Mouse (Mus musculus) retina, postnatal 1 day (tissue): ENCODE measurements around the gene Exd2.

ENCODE experiments used
- DNase-seq: peaks from one replicate; pipeline ENCODE4 v3.0.0-alpha.2; 2012

Exd2 gene

GRCm38 (mm10) chr12:80500506-80500905, 37.6 kb downstream of the Exd2 start:
- DNase-seq: no peak

DNA sequence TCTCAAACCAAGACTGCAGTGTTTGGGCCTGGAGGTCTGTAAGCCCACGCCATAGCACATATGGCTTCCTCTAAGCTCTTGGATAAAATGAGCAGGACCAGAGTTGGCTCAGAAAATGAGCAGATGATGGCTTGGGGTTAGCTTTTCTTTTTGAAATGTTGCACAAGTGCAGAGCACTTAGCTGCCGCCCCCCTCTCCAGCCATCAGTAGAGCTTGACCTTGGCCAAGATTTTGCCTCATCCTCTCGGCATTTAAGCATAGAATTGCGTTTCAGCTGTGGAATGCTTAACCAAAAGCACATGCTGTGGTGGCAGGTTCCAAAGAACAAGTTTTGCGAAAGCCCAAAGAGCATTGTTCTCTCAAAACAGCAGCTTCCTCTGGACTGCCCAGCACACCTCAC, 41.8 kb downstream of the Exd2 start:
- no peak for DNase-seq

GRCm38 (mm10) chr12:80507041-80507745, 44.3 kb downstream of the Exd2 start:
- DNase-seq: peak; percentile 43

GRCm38 (mm10) chr12:80517977-80518376, 55.1 kb downstream of the Exd2 start, which contains the start of gene Galnt16:
Gene Galnt16 (plus strand): TSS chr12:80518277.
- DNase-seq: no peak

- no peak for DNase-seq
These were observed 55.5 kb downstream of the Exd2 start for GRCm38 (mm10) chr12:80518393-80518756.

DNA sequence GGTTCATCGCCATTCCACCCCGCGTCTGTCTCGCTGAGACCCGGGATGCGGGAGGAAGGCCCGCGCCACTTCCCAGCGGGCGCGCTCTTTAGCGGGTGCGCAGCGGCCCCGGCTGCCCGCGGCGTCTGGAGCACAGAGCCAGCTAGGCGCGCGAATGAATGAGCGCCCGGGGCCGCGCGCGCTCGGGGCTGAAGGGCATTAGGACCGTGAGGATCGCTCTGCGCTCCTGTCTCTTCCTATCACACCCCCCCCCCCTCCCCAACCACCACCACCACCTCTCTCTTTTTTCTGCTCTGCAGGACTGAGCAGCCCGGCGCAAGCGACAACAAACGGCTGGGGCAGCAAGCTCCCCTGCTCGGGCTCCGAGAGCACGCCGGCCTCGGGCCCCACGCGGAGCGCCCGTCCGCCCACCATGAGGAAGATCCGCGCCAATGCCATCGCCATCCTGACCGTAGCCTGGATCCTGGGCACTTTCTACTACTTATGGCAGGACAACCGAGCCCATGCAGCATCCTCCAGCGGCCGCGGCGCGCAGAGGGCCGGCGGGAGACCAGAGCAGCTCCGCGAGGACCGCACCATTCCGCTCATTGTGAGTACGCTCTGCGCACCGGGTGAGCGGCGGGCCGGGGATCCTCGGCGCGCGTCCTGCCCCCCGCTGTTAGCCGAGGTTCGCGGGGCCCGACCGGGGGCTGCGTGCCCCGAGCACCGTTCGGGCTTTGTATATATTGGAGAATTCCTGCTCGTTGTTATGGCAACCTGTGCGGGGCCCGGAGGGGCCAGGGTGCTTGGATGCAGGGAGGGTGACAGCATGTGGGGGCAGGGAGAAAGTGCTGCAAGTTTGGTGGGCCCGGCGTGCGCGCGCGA, 56.1 kb downstream of the Exd2 start:
- peak; percentile 80 for DNase-seq

DNA sequence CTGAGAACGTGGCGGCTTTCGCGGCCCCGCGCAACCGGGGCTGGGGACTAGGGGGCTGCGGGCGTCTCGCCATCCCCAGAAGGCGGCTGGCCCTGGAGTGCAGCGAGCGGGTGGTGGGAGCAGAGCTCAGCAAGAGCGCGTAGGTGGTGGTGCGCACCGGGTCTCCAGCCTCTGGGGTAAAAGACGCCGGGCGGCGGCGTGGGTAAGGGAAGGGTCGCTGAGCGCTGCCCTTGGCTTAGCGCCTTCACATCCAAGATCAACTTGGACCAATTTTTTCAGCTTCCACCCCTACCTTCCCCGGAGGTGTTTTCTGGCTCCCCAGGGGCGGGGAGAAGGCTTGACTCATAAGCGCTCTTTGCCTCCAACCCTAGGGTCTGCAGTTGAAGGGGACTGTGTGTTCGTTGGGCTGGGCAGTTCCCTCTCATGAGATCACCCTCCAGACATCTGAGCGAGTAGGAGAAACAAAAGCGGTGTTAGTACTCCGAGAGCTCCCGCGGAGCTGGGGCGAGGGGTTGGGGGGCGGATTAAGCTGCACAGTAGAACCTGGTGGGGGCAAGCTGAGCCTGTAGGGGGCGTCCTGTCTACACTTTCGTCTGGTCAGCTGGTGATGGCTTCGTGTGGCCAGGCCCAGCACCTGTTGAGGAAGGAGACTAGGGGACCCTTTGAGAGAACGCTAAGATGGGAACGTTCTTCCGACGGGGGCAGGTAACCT, 56.9 kb downstream of the Exd2 start:
- DNase-seq: peak; percentile 74

GRCm38 (mm10) chr12:80522006-80522405, 59.1 kb downstream of the Exd2 start:
- no peak for DNase-seq

DNA sequence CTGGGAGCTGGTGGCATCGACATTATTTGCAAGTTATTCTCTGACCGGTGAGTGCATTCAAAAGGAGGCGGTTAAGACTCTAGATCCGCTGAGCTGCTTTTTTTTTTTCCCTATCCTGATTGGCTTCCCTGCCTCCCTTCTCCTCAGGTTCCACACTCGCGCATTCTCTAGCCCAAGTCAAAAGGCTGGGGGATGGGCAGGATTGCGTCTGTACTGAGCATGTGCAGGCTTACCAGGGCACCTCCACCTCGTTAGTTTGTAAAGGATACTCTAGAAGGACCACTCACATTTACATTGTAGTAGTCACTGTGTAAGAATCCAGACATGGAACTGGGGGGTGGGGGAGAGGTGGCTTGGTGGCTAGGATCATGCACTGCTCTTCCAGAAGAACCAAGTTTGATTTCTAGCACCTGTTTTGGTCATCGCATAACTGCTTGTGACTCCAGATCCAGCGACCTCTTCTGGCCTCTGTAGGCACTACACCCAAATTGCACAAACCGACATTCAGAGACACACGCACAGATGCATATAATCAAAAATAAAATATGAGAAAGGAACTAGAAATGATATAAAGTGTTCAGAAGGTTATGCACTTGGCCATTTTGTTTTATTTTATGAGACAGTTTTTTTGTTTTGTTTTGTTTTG, 61.5 kb downstream of the Exd2 start:
- DNase-seq: no peak

DNA sequence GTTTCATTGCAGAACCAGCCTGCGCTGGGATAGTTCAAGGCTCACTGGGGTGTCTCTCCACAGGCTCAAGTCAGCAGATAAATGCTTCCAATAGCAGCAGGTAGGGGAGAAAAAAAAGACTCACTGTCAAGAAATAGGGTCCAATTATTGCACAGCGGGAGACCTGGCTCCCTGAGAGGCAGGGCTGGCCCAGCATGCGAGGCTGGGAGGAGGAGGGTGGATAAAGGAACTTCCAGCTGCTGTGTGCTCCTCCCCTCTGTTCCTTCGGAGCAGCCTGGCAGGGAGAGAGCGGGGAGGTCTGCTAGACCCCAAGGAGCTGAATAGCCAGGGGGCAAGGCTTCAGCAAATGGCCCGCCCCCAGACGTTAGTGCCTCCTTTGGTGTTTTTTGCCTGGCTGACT, 62.6 kb downstream of the Exd2 start:
- peak; percentile 62 for DNase-seq

- no peak for DNase-seq
These were observed 63.6 kb downstream of the Exd2 start for GRCm38 (mm10) chr12:80526511-80526910.

DNA sequence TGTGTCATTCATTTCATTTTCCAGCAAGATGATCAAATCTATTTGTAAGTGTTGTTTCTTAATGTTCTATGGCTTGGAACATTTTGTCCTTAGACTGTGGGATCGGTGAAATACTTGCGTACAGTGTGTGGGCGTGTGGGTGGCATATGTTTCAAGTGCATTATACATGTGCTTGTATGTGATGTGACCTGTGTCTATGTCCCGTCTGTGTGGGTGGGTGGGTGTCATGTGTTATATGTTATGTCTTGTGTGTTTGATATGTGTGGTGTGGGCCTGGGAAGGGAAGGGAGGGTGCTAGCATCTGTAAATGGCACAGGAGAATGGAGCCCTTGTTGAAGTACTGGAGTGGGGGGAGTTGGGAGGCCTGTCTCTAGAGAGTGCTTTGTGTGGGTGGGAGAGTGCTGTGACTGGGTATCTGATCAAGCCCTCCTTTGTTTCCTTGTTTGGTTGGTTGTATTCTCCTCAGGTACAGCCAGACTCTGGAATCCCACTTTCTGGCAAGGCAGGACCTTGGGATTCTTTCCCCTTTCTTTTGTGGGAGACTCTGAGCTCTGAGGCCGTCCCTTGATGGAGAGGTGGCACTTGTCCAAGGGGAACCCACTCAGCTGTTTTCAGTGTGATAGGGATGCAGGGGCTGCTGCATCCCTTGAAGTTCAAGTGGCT, 65.0 kb downstream of the Exd2 start:
- no peak for DNase-seq

DNA sequence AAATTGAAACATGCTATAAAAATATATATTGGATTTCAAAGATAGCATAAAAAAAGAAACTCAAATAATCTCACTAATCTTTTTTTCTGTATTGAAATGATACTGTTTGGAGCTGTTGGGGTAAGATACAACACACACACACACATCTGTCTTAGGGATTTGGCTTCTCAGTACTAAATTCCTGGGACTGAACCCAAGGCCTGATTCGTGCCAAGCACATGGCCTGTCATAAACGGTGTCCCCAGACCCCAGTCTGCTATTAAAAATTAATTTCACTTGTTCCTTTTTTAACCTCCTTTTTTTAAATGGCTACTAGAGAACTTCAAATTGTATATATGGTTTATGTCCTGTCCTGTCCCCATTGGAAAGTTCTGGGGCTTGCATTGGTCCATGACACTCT, 67.2 kb downstream of the Exd2 start:
- no peak for DNase-seq

- no peak for DNase-seq
These were observed 67.7 kb downstream of the Exd2 start for GRCm38 (mm10) chr12:80530630-80531029.

GRCm38 (mm10) chr12:80531585-80531984, 68.7 kb downstream of the Exd2 start:
- no peak for DNase-seq

- DNase-seq: no peak
These were observed 71.0 kb downstream of the Exd2 start for GRCm38 (mm10) chr12:80533876-80534275.

DNA sequence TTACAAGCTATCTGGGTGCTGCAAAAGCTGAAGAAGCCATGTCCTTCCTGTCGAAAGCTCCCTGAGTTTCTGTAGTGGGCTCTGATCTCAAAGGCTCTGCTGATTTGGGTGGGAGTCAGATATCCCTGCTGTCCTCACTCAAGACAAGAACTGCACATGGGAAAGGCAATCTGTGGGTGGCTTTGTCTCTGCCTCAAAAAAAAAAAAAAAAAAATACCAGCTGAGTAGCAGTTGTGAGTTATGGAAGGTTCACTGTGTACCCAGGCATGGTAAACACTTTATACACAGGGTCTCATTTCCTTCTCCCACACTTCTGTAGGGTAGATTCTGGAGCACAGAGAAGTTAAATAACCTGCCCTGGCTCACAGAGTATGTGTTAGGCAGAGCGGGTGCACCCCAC, 74.4 kb downstream of the Exd2 start:
- no peak for DNase-seq

GRCm38 (mm10) chr12:80538311-80538710, 75.4 kb downstream of the Exd2 start:
- no peak for DNase-seq

DNA sequence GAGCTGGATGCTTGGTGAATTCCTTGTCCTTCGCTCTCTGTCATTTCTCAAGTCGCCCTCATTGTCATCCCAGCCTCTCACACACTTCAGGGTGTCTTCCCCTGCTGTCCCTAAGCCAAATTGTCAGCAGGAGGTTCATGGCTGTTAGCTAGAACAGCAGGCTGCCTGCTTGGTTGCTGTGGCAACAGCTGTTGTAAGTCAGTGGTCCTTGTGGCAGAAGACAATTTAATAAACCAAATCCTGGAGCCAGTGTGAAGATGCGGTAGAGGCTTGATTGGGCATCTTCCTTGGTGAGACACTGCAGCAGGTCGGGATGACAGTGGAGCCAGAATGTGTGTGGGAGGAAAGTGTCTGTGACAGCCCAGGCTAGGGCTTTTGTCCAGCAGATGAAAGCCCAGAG, 82.4 kb downstream of the Exd2 start:
- DNase-seq: peak; percentile 42

DNA sequence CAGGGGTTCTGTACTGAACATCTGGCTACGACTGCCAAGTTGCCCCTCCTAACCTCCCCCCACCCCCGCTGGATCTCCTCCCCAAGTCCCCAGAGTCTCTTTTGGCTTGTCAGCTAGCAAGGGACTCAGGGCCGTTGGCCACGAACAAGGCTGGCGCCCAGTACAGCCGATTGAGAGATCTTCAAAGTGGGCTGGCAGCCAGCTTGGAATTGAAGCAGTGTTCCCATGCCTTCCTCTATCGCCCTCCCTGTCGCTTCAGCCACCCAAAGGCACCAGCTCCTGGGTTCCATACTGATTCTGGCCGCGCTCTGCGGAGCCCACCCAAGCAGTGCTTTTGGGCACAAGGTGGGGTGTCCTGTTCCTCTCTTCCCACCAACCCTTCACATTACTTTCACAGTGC, 86.8 kb downstream of the Exd2 start:
- DNase-seq: no peak
